Mouse (Mus musculus) leukemia stem cell, adult 10-12 weeks (primary cell): ENCODE measurements around the gene Zfp981. TPM values are rescaled to one million over a fixed set of nuclear protein-coding genes. Genes with fewer than 3 reads are reported as not detected.

ENCODE experiments used
- polyA plus RNA-seq: library from polyadenylated mRNA; stranded (reverse); fragments of >175 nt; gene quantifications from 2 replicates; pipeline ENCODE4 v1.2.3, GENCODE M21; 2012; ENCODE audit warnings: low replicate concordance

Zfp981 gene
- polyA plus RNA-seq: not detected in 2 replicates

GRCm38 (mm10) chr4:146501727-146502126, at the start of gene Zfp981:
Zfp981 (plus strand) TSS chr4:146502027.

Other genes starting within 250 kb of the Zfp981 start
- 0.28 TPM in 1 of 2 replicates, not detected in the other for gene Zfp992, start 53.0 kb upstream of the Zfp981 start, polyA plus RNA-seq
- gene Zfp993, start 108.9 kb downstream of the Zfp981 start, polyA plus RNA-seq: 0.49 TPM in 1 of 2 replicates, not detected in the other